Mouse (Mus musculus): ENCODE results near the gene Dpp7. TPM values are rescaled to one million over a fixed set of nuclear protein-coding genes. Genes with fewer than 3 reads are reported as not detected.

The Dpp7 gene
- polyA plus RNA-seq (2012; rRNA removed), result 48.1 and 51.1 TPM in 2 replicates

DNA sequence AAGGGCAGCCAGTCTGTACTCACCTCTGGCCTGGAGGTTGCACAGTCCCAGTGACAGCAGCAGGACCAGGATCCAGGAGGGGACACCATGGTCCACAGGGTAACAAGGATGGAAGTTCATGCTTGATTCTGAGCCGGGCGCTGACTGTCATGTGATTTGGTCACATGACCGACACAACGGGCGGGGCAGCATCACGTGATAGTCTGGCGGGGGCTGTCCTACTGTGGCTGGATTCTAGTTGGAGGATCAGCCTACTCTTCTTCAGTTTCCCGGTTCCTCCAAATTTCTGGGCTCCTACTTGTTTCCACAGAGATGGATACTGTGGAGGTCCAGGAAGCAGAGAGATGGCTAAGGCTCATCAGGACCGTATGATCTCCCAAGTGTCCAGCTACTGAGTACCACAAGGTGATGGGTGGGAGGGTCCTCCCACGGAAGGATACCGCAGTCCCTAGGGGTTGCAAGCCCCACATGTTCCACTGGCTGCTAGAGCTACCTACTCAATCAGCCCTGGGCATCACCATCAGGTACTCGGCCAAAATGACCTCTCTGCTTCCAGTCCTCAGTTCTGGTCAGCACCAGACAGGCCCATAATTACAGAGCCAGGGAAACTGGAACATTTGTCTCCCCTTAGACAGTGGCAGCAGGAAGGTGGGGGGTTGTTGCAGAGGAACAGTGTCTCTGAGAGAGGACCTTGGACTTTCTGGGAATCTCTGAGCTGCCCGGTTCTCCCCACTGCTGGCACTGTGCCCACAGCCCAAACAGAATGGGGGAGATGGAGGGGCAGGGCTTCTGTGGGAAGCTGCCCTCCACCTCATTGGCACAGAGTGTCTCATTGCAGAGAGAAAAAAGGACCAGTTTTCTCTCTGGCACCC, at the start of gene Dpp7:
Gene Dpp7 (minus strand): TSS at position 152 of the 872 bp plus-strand sequence.

GRCm38 (mm10) chr2:25399051-25399450, 42.9 kb upstream of the Dpp7 start, which contains the start of gene Npdc1:
TSS of gene Npdc1 (plus strand) at chr2:25399351.

GRCm38 (mm10) chr2:25395721-25396596, 39.8 kb upstream of the Dpp7 start, which contains the start of gene Entpd2:
TSS of gene Entpd2 (plus strand) at chr2:25395874.

DNA sequence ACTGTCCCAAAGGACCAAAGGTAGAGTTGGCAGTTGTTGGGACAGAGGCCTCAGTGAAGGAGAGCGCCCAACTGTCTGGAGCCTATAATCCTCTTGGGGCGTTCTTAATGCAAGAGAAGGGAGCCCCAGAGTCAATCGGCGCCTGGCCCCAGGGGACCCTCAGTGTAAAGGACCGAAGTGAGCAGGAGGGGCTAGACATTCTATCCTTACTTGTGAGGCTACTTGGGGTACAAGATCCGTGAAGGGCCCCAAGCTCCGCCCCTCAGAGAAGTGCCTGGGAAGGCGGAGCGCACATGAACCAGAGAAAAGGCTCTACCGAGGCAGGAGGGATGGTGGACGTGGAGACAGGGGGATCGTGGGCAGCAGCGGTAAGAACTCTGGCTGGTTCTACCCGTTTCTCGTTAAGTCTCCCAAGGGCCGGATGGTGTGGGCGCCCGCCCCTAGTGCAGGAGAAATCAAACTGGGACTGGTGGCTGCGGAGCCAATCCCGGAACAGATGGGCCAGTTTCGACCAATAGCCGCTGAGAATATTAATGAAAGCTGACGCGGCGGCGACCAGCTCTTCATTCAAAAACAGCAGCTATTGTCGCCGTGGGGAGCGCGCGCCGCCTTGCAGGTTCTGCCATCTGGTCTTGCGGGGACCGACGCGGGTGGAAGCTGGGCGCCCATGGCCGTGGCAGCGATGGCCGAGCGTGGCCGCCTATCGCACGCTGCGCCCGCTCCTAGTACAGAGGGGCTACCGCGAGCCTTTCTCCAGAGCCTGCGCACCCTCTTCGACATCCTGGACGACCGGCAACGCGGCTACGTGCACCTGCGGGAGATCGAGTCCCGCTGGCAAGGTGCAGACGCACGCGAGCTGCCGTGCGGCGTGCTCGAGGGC, 15.8 kb upstream of the Dpp7 start, which contains the start of gene Sapcd2:
Gene Sapcd2 (plus strand): TSS at position 558 of the 880 bp plus-strand sequence.

GRCm38 (mm10) chr2:25365091-25365761, 9.1 kb upstream of the Dpp7 start, which contains the start of gene Uap1l1:
TSS of gene Uap1l1 (minus strand) at chr2:25365682.

GRCm38 (mm10) chr2:25332286-25333160, 23.6 kb downstream of the Dpp7 start, which contains the start of gene Man1b1:
TSS of gene Man1b1 (plus strand) at chr2:25332338.

DNA sequence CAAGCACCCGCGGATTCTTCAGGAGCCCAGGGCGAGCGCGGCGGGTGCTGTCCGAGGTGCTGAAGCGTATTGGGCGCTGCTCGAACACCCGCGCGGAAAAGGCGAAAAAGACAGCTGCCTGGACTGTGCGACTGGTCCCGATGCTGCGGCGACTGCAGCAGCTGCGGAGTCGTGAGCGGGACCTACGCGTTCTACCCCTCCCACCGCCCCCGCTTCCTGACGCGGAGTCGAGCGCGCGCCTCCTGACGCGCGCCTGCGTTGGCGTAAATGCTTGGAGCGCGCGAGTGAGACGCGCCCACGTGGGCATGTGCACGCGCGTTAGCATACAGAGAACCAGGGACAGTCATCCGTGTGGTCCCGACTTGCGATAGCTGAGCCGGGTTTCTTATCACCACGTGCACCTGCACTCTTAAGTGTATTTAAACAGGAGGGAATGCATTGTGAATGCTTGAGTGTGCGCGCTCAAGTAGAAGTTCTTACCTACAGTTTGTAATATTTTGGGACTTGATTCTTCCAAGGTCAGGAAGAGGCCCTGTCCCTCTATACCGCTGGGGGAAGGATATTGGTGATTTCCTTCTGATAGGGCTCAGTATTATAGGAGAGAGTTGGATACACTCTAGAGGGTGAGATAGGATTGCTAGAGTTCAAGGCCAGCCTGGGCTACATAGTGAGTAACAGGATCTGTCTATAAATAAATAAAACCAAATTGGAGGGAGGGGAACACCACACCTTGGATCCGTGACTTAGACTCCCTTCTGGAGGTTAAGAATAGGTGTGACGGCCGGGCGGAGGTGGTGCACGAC, 37.0 kb downstream of the Dpp7 start, which contains the start of gene Grin1:
Gene Grin1 (minus strand): TSS at position 217 of the 803 bp plus-strand sequence.

Other genes with a start within 250 kb of the Dpp7 start
- gene Nrarp, start 175.6 kb downstream of the Dpp7 start, polyA plus RNA-seq (2012; rRNA removed), result 37.0 and 53.2 TPM in 2 replicates
- gene Tor4a, start 159.5 kb downstream of the Dpp7 start, polyA plus RNA-seq (2012; rRNA removed), result 1.8 and 2.2 TPM in 2 replicates
- 79.8 and 89.6 TPM in 2 replicates for gene Nelfb, start 144.9 kb downstream of the Dpp7 start, polyA plus RNA-seq (2012; rRNA removed)
- gene Stpg3, start 141.7 kb downstream of the Dpp7 start, polyA plus RNA-seq (2012; rRNA removed), result not detected in 2 replicates
- 0.13 and 0.33 TPM in 2 replicates for gene Fam166a, start 137.6 kb downstream of the Dpp7 start, polyA plus RNA-seq (2012; rRNA removed)
- gene Tubb4b, start 131.7 kb downstream of the Dpp7 start, polyA plus RNA-seq (2012; rRNA removed), result 415 and 443 TPM in 2 replicates
- gene Slc34a3, start 122.0 kb downstream of the Dpp7 start, polyA plus RNA-seq (2012; rRNA removed), result not detected in 2 replicates
- not detected in 2 replicates for gene Rnf224, start 119.6 kb downstream of the Dpp7 start, polyA plus RNA-seq (2012; rRNA removed)
- gene Rnf208, start 114.1 kb downstream of the Dpp7 start, polyA plus RNA-seq (2012; rRNA removed), result 91.0 and 95.4 TPM in 2 replicates
- gene Cysrt1, start 113.9 kb downstream of the Dpp7 start, polyA plus RNA-seq (2012; rRNA removed), result 0.06 and 0.34 TPM in 2 replicates
- gene AL732309.1, start 109.5 kb downstream of the Dpp7 start, polyA plus RNA-seq (2012; rRNA removed), result 16.3 and 16.9 TPM in 2 replicates
- gene Tmem203, start 100.9 kb downstream of the Dpp7 start, polyA plus RNA-seq (2012; rRNA removed), result 24.3 and 25.3 TPM in 2 replicates
- 9.4 and 10.5 TPM in 2 replicates for gene Tprn, start 93.7 kb downstream of the Dpp7 start, polyA plus RNA-seq (2012; rRNA removed)
- 122 and 127 TPM in 2 replicates for gene Ssna1, start 83.9 kb downstream of the Dpp7 start, polyA plus RNA-seq (2012; rRNA removed)
- 121 and 122 TPM in 2 replicates for gene Anapc2, start 83.9 kb downstream of the Dpp7 start, polyA plus RNA-seq (2012; rRNA removed)
- not detected in 2 replicates for gene Tmem210, start 68.2 kb downstream of the Dpp7 start, polyA plus RNA-seq (2012; rRNA removed)
- 0.08 TPM in 1 of 2 replicates, not detected in the other for gene Lrrc26, start 66.4 kb downstream of the Dpp7 start, polyA plus RNA-seq (2012; rRNA removed)
- 23.9 and 26.6 TPM in 2 replicates for gene Grin1, start 37.2 kb downstream of the Dpp7 start, polyA plus RNA-seq (2012; rRNA removed)
- gene Man1b1, start 24.0 kb downstream of the Dpp7 start, polyA plus RNA-seq (2012; rRNA removed), result 28.2 and 34.0 TPM in 2 replicates
- 4.2 and 6.0 TPM in 2 replicates for gene Uap1l1, start 9.3 kb upstream of the Dpp7 start, polyA plus RNA-seq (2012; rRNA removed)
- gene Sapcd2, start 16.0 kb upstream of the Dpp7 start, polyA plus RNA-seq (2012; rRNA removed), result 29.5 and 39.5 TPM in 2 replicates
- 2.0 and 3.8 TPM in 2 replicates for gene Entpd2, start 39.5 kb upstream of the Dpp7 start, polyA plus RNA-seq (2012; rRNA removed)
- 585 and 599 TPM in 2 replicates for gene Npdc1, start 43.0 kb upstream of the Dpp7 start, polyA plus RNA-seq (2012; rRNA removed)
- gene Fut7, start 66.9 kb upstream of the Dpp7 start, polyA plus RNA-seq (2012; rRNA removed), result 0.39 and 0.44 TPM in 2 replicates
- gene Abca2, start 72.3 kb upstream of the Dpp7 start, polyA plus RNA-seq (2012; rRNA removed), result 43.4 and 48.8 TPM in 2 replicates
- gene Clic3, start 100.5 kb upstream of the Dpp7 start, polyA plus RNA-seq (2012; rRNA removed), result 0.74 and 1.3 TPM in 2 replicates
- gene Paxx, start 104.7 kb upstream of the Dpp7 start, polyA plus RNA-seq (2012; rRNA removed), result 122 and 124 TPM in 2 replicates
- gene Ptgds, start 113.7 kb upstream of the Dpp7 start, polyA plus RNA-seq (2012; rRNA removed), result 65.0 and 127 TPM in 2 replicates
- not detected in 2 replicates for gene Lcn12, start 137.6 kb upstream of the Dpp7 start, polyA plus RNA-seq (2012; rRNA removed)
- gene Fbxw5, start 144.4 kb upstream of the Dpp7 start, polyA plus RNA-seq (2012; rRNA removed), result 37.4 and 43.7 TPM in 2 replicates
- gene C8g, start 145.4 kb upstream of the Dpp7 start, polyA plus RNA-seq (2012; rRNA removed), result 3.2 and 4.1 TPM in 2 replicates
- 13.1 and 14.5 TPM in 2 replicates for gene Traf2, start 190.6 kb upstream of the Dpp7 start, polyA plus RNA-seq (2012; rRNA removed)
- 199 and 206 TPM in 2 replicates for gene Edf1, start 201.5 kb upstream of the Dpp7 start, polyA plus RNA-seq (2012; rRNA removed)
- 6.3 and 6.6 TPM in 2 replicates for gene Mamdc4, start 218.5 kb upstream of the Dpp7 start, polyA plus RNA-seq (2012; rRNA removed)
- gene Phpt1, start 218.9 kb upstream of the Dpp7 start, polyA plus RNA-seq (2012; rRNA removed), result 181 and 195 TPM in 2 replicates
- 15.8 and 18.1 TPM in 2 replicates for gene Ajm1, start 225.4 kb upstream of the Dpp7 start, polyA plus RNA-seq (2012; rRNA removed)